Mouse (Mus musculus) limb, embryonic 13.5 days (tissue): ENCODE measurements around the gene Glt28d2. TPM values are rescaled to one million over a fixed set of nuclear protein-coding genes. Genes with fewer than 3 reads are reported as not detected.

ENCODE experiments used
- ATAC-seq: fragments of 200-750 bp; cut with Nextera tagmentation; 2 replicates; pipeline ENCODE4 v1.8.0; 2017; ENCODE audit warnings: low read depth, moderate number of reproducible peaks, moderate TSS enrichment; ENCODE audit not compliant: low FRiP score
- H3K27ac ChIP-seq: fragments of 300-500 bp; sonication (generic); 2 replicates; pipeline ENCODE4 v1.5.1; 2015; ENCODE audit warnings: inconsistent platforms, mild to moderate bottlenecking, moderate library complexity
- H3K27me3 ChIP-seq: fragments of 300-500 bp; sonication (generic); 2 replicates; pipeline ENCODE4 v1.6.1; 2015; ENCODE audit warnings: mild to moderate bottlenecking, inconsistent platforms
- H3K36me3 ChIP-seq: fragments of 300-500 bp; sonication (generic); 2 replicates; pipeline ENCODE4 v1.6.1; 2015; ENCODE audit warnings: inconsistent platforms, mild to moderate bottlenecking, moderate library complexity
- H3K4me1 ChIP-seq: fragments of 300-500 bp; sonication (generic); 2 replicates; pipeline ENCODE4 v1.6.1; 2015; ENCODE audit warnings: inconsistent platforms
- H3K4me2 ChIP-seq: fragments of 300-500 bp; sonication (generic); replicated peaks from 2 replicates; pipeline ENCODE4 v1.6.1; 2015; ENCODE audit warnings: inconsistent platforms, mild to moderate bottlenecking, moderate library complexity
- H3K4me3 ChIP-seq: fragments of 300-500 bp; sonication (generic); 2 replicates; pipeline ENCODE4 v1.5.1; 2015; ENCODE audit warnings: moderate library complexity, mild to moderate bottlenecking, inconsistent platforms
- H3K9ac ChIP-seq: fragments of 300-500 bp; sonication (generic); 2 replicates; pipeline ENCODE4 v1.6.1; 2015; ENCODE audit warnings: mild to moderate bottlenecking, inconsistent platforms
- H3K9me3 ChIP-seq: fragments of 300-500 bp; sonication (generic); 2 replicates; pipeline ENCODE4 v1.6.1; 2016; ENCODE audit warnings: inconsistent platforms
- WGBS: fragments of 180-500 bp; shearing (Covaris S2); methylation state at CpG from one replicate; pipeline ENCODE4 v1.1.7; 2015; 5-methylcytosine and 5-hydroxymethylcytosine counted together
- polyA plus RNA-seq: library from polyadenylated mRNA; unstranded; fragments of >200 nt; fragmentation: Nextera tagmentation; extraction: Ambion mirVana; gene quantifications from 2 replicates; pipeline ENCODE4 v1.2.1, GENCODE M21; 2015

The Glt28d2 gene
- polyA plus RNA-seq, 1 experiment from 2014 or later = 1.7 TPM

- Histone ChIP-seq H3K9me3 (0 out of 2 replicates have a peak, but pooled peaks cover 5% of the 10 kb centered on the region), H3K27me3 (no peaks in the 10 kb centered on the region), H3K9ac (peak overlapping the region; percentile 43; the same call in 1 of the 2 replicates), H3K4me3 (no peak overlapping the region), H3K27ac (peak overlapping the region; percentile 89), H3K36me3 (no peaks in the 10 kb centered on the region), H3K4me2 (peak overlapping the region; percentile 44), H3K4me1 (peaks cover 18% of the 10 kb centered on the region)
- 14% methylated on average over 9 of the region's 9 CpGs for WGBS
- ATAC-seq = peak; percentile 66; the same call in 1 of the 2 replicates
Observed at GRCm38 (mm10) chr3:85842177-85842880, 45.0 kb downstream of the Glt28d2 start.

GRCm38 (mm10) chr3:85841454-85842176 lies 45.7 kb downstream of the Glt28d2 start:
- ATAC-seq = peak; percentile 42; the same call in 1 of the 2 replicates
- Histone ChIP-seq H3K4me3 (no peak overlapping the region), H3K9me3 (0 out of 2 replicates have a peak, but pooled peaks cover 5% of the 10 kb centered on the region), H3K4me1 (peaks cover 18% of the 10 kb centered on the region), H3K27ac (peak overlapping the region; percentile 89), H3K27me3 (no peaks in the 10 kb centered on the region), H3K9ac (0 out of 2 replicates have a peak overlapping the region, but pooled peaks have one; percentile 43), H3K36me3 (no peaks in the 10 kb centered on the region), H3K4me2 (peak overlapping the region; percentile 44)
- WGBS = 37% methylated on average over 2 of the region's 2 CpGs

DNA sequence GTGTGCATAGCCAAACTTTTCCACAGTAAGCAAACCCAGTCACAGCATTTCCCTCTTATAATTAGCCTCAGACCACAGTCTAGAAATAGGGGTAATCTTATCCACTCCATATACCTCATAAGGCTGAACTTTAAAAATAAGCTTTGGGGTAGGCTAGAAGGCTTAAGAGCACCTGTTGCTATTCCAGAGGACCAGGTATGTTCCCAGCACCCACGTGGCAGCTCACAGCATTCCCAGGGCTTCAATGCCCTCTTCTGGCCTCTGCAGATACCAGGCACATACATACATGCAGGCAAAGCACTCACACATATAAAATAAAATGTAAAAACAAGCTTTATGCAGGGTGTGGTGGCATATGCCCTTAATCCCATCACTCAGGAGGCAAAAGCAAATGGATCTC lies 53.7 kb downstream of the Glt28d2 start:
- no peak overlapping the region for H3K4me2 ChIP-seq
- no peak for ATAC-seq
- no peak overlapping the region for H3K4me3 ChIP-seq
- no peaks in the 10 kb centered on the region for H3K9me3 ChIP-seq
- WGBS = 65% methylated on average over 1 of the region's 1 CpGs
- H3K9ac ChIP-seq = no peak overlapping the region
- no peaks in the 10 kb centered on the region for H3K27me3 ChIP-seq
- H3K27ac ChIP-seq = no peak overlapping the region
- peaks cover 16% of the 10 kb centered on the region; the same call in 1 of the 2 replicates for H3K4me1 ChIP-seq
- H3K36me3 ChIP-seq = no peaks in the 10 kb centered on the region

DNA sequence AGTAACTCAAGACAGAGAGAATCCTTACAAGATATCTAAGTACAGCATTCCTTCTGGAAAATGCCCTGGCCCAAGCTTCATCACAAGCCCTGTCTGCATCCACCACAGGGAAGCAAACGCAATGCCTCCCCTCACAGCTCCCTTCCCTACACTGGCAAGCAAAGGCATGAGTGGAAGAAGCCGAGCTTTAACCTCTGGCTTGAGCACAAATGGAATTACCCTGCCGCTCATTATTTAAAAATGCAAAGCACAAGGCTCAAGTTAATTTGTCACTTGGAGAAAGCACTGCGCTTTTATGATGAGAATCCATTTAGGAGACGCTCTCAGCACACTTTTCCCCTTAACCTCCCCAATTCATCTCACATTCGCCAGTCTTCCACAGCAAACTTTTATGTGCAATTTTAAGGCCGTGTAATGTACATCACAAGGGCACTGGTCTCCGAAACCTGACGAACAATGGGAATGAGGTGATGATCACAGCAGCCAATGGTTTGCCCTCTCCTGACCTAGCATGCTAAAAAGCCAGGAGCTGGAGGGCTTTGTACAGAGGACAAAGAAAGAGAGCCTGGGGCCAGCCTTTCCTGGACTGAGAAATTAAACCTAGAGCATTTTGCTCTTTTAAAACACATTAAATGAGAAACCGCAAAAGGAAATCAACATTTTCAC lies 54.7 kb downstream of the Glt28d2 start:
- H3K4me1 ChIP-seq = peaks cover 19% of the 10 kb centered on the region; the same call in 1 of the 2 replicates
- H3K36me3 ChIP-seq = no peaks in the 10 kb centered on the region
- 52% methylated on average over 10 of the region's 10 CpGs for WGBS
- no peaks in the 10 kb centered on the region for H3K27me3 ChIP-seq
- H3K9me3 ChIP-seq = no peaks in the 10 kb centered on the region
- H3K4me2 ChIP-seq = no peak overlapping the region
- no peak overlapping the region for H3K4me3 ChIP-seq
- H3K9ac ChIP-seq = no peak overlapping the region
- H3K27ac ChIP-seq = 0 out of 2 replicates have a peak overlapping the region, but pooled peaks have one; percentile 22
- no peak for ATAC-seq

DNA sequence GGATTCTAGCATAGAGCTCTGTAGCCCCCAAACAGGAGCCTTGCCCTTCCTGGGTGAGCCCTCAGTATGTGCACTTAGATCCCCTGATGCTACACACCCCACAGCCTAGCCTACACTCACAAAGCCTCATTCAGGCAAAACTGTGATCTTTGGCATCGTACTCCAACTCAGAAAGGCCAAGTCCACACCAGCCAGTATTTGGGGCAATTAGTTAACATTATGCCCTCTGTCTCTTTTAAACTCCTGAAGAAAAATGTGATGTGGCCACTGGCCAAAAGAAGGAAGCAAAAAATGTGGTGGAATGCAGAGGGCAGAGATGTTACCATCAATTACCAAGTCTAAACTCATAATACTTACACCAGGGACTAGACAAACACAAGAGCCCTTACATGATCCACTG lies 55.5 kb downstream of the Glt28d2 start:
- Histone ChIP-seq H3K36me3 (no peaks in the 10 kb centered on the region), H3K4me3 (no peak overlapping the region), H3K4me1 (peaks cover 19% of the 10 kb centered on the region; the same call in 1 of the 2 replicates), H3K27ac (no peak overlapping the region), H3K27me3 (no peaks in the 10 kb centered on the region), H3K4me2 (no peak overlapping the region), H3K9me3 (no peaks in the 10 kb centered on the region), H3K9ac (no peak overlapping the region)
- 64% methylated on average over 1 of the region's 1 CpGs for WGBS
- ATAC-seq = no peak

GRCm38 (mm10) chr3:85829047-85829446 lies 58.3 kb downstream of the Glt28d2 start:
- ATAC-seq = no peak
- Histone ChIP-seq H3K4me1 (peaks cover 19% of the 10 kb centered on the region; the same call in 1 of the 2 replicates), H3K27ac (no peak overlapping the region), H3K27me3 (no peaks in the 10 kb centered on the region), H3K9ac (no peak overlapping the region), H3K4me2 (no peak overlapping the region), H3K4me3 (no peak overlapping the region), H3K9me3 (no peaks in the 10 kb centered on the region), H3K36me3 (no peaks in the 10 kb centered on the region)
- WGBS = 56% methylated on average over 4 of the region's 4 CpGs

DNA sequence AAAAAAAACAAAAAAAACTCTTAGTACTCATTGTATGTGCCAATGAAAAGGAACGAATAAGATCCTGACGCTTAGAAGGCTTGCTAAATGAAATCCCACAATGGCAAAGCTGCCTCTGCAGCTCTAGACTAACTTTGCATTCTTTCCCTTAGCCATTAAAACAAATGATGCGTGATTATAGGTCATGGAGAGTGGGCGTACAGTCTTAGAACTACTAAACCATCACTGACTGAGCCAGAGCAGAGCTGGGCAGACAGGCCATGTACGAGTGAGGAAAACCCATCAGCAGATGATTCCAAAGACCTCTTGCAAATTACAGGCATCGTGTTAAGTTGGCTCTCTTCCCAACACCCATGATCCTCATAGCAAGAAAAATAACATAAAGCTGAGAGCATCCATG lies 59.5 kb downstream of the Glt28d2 start:
- WGBS = 69% methylated on average over 6 of the region's 6 CpGs
- H3K4me1 ChIP-seq = peaks cover 17% of the 10 kb centered on the region; the same call in 1 of the 2 replicates
- H3K36me3 ChIP-seq = no peaks in the 10 kb centered on the region
- ATAC-seq = no peak
- no peaks in the 10 kb centered on the region for H3K9me3 ChIP-seq
- no peaks in the 10 kb centered on the region for H3K27me3 ChIP-seq
- no peak overlapping the region for H3K4me3 ChIP-seq
- no peak overlapping the region for H3K27ac ChIP-seq
- no peak overlapping the region for H3K4me2 ChIP-seq
- no peak overlapping the region for H3K9ac ChIP-seq

DNA sequence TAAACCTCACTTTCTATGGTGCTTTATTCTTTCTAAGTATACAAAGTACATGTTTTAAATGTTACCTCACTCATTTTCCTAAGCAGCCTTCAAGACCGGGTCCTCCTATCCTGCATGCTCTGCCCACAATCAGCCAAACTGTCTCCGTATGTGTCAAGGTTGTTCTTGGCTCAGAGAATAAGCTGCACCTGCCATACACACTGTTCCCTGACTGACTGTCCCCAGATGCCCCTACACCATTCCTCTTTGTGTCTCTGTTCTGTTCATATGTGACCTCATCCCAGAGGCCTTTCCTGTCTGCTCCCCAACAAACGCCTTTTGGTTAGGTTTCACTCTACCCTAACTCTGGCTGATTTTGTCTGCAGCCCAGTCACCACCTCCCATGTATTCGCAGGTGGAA lies 60.0 kb downstream of the Glt28d2 start:
- H3K27me3 ChIP-seq = no peaks in the 10 kb centered on the region
- no peak for ATAC-seq
- 63% methylated on average over 4 of the region's 4 CpGs for WGBS
- no peaks in the 10 kb centered on the region for H3K36me3 ChIP-seq
- no peak overlapping the region for H3K4me2 ChIP-seq
- H3K9ac ChIP-seq = no peak overlapping the region
- no peak overlapping the region for H3K4me3 ChIP-seq
- no peaks in the 10 kb centered on the region for H3K9me3 ChIP-seq
- H3K27ac ChIP-seq = no peak overlapping the region
- peaks cover 12% of the 10 kb centered on the region; the same call in 1 of the 2 replicates for H3K4me1 ChIP-seq

GRCm38 (mm10) chr3:85820839-85821548 lies 66.3 kb downstream of the Glt28d2 start:
- 40% methylated on average over 15 of the region's 15 CpGs for WGBS

More at GRCm38 (mm10) chr3:85820839-85821548, 66.3 kb downstream of the Glt28d2 start:
- no peak overlapping the region for H3K4me3 ChIP-seq
- no peak for ATAC-seq
- no peak overlapping the region for H3K9ac ChIP-seq
- no peaks in the 10 kb centered on the region for H3K27me3 ChIP-seq
- H3K4me2 ChIP-seq = no peak overlapping the region
- H3K9me3 ChIP-seq = no peaks in the 10 kb centered on the region
- peaks cover 16% of the 10 kb centered on the region for H3K4me1 ChIP-seq
- H3K27ac ChIP-seq = no peak overlapping the region
- H3K36me3 ChIP-seq = no peaks in the 10 kb centered on the region
